Mouse (Mus musculus) hindbrain, embryonic 15.5 days (tissue): ENCODE measurements around the gene Wnt5b. TPM values are rescaled to one million over a fixed set of nuclear protein-coding genes. Genes with fewer than 3 reads are reported as not detected.

Experiments used
- ATAC-seq: fragments of 200-750 bp; cut with Nextera tagmentation; 2 replicates; pipeline ENCODE4 v1.8.0; 2017; ENCODE audit warnings: low read depth, moderate number of reproducible peaks, moderate TSS enrichment; ENCODE audit not compliant: low FRiP score
- H3K27ac ChIP-seq: fragments of 300-500 bp; sonication (generic); replicated peaks from 2 replicates; pipeline ENCODE4 v1.5.1; 2015; ENCODE audit warnings: mild to moderate bottlenecking, inconsistent platforms
- H3K27me3 ChIP-seq: fragments of 300-500 bp; sonication (generic); 2 replicates; pipeline ENCODE4 v1.6.1; 2015; ENCODE audit warnings: control low read depth, inconsistent platforms
- H3K36me3 ChIP-seq: fragments of 300-500 bp; sonication (generic); 2 replicates; pipeline ENCODE4 v1.6.1; 2015; ENCODE audit warnings: control low read depth, inconsistent platforms
- H3K4me1 ChIP-seq: fragments of 300-500 bp; sonication (generic); replicated peaks from 2 replicates; pipeline ENCODE4 v1.6.1; 2015; ENCODE audit warnings: control low read depth, inconsistent platforms
- H3K4me2 ChIP-seq: fragments of 300-500 bp; sonication (generic); 2 replicates; pipeline ENCODE4 v1.6.1; 2015; ENCODE audit warnings: moderate library complexity, mild to moderate bottlenecking, inconsistent platforms
- H3K4me3 ChIP-seq: fragments of 300-500 bp; sonication (generic); 2 replicates; pipeline ENCODE4 v1.5.1; 2015; ENCODE audit warnings: mild to moderate bottlenecking, inconsistent platforms
- H3K9ac ChIP-seq: fragments of 300-500 bp; sonication (generic); 2 replicates; pipeline ENCODE4 v1.6.1; 2015; ENCODE audit warnings: inconsistent platforms
- H3K9me3 ChIP-seq: fragments of 300-500 bp; sonication (generic); 2 replicates; pipeline ENCODE4 v1.6.1; 2016; ENCODE audit warnings: control low read depth, inconsistent platforms
- WGBS: fragments of 180-500 bp; shearing (Covaris S2); methylation state at CpG from one replicate; pipeline ENCODE4 v1.1.7; 2015; 5-methylcytosine and 5-hydroxymethylcytosine counted together
- polyA plus RNA-seq: library from polyadenylated mRNA; unstranded; fragments of >200 nt; fragmentation: Nextera tagmentation; extraction: Ambion mirVana; gene quantifications from 2 replicates; pipeline ENCODE4 v1.2.1, GENCODE M21; 2015

Wnt5b gene
- polyA plus RNA-seq, 1 experiment from 2014 or later, result 6.6 TPM

DNA sequence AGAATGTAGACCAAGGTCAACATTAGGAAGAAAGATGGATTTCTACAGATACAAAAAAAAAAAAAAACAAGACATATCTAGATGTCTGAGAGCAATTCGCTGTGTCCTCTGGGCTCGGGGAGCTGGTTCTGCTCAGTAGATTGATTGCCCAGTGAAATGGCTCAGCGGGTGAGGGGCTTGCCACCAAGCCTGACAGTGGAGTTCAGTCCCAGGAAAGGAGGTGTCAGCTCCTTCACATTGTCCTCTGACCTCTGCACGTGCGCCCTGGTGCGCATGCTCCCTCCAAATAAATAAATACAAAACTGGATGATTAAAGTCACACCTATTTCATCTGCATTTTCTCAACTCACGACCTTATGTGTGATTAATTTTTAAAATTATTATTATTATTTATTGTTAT, 124.7 kb downstream of the Wnt5b start:
- H3K36me3 ChIP-seq, result no peaks in the 10 kb centered on the region
- H3K9me3 ChIP-seq, result no peaks in the 10 kb centered on the region
- no peak overlapping the region for H3K4me2 ChIP-seq
- no peaks in the 10 kb centered on the region for H3K4me1 ChIP-seq
- no peaks in the 10 kb centered on the region for H3K27me3 ChIP-seq
- no peak for ATAC-seq
- 16% methylated on average over 7 of the region's 7 CpGs for WGBS
- H3K9ac ChIP-seq, result no peak overlapping the region
- H3K4me3 ChIP-seq, result no peak overlapping the region
- H3K27ac ChIP-seq, result no peak overlapping the region

GRCm38 (mm10) chr6:119418392-119419251, 125.5 kb downstream of the Wnt5b start:
- Histone ChIP-seq H3K27me3 (no peaks in the 10 kb centered on the region), H3K4me3 (no peak overlapping the region), H3K9me3 (no peaks in the 10 kb centered on the region), H3K36me3 (no peaks in the 10 kb centered on the region), H3K4me1 (no peaks in the 10 kb centered on the region), H3K27ac (0 out of 2 replicates have a peak overlapping the region, but pooled peaks have one; percentile 29), H3K4me2 (no peak overlapping the region), H3K9ac (no peak overlapping the region)
- ATAC-seq, result 0 out of 2 replicates have a peak, but pooled peaks have one; percentile 45
- WGBS, result 18% methylated on average over 7 of the region's 7 CpGs

- no peak for ATAC-seq
- WGBS, result 48% methylated on average over 7 of the region's 7 CpGs
- Histone ChIP-seq H3K4me1 (no peaks in the 10 kb centered on the region), H3K4me2 (no peak overlapping the region), H3K27ac (no peak overlapping the region), H3K27me3 (no peaks in the 10 kb centered on the region), H3K4me3 (no peak overlapping the region), H3K36me3 (no peaks in the 10 kb centered on the region), H3K9ac (no peak overlapping the region), H3K9me3 (no peaks in the 10 kb centered on the region)
These were observed 126.3 kb downstream of the Wnt5b start for GRCm38 (mm10) chr6:119417821-119418220.

GRCm38 (mm10) chr6:119417354-119417753, 126.8 kb downstream of the Wnt5b start, which contains the start of gene Adipor2:
Gene Adipor2 (minus strand): TSS chr6:119417704.
- Histone ChIP-seq H3K4me1 (no peaks in the 10 kb centered on the region), H3K27ac (no peak within 1 kb of the TSS), H3K9me3 (no peaks in the 10 kb centered on the region), H3K36me3 (no peaks in the 10 kb centered on the region), H3K9ac (no peak within 1 kb of the TSS), H3K4me2 (peak within 1 kb of the TSS; percentile 34), H3K4me3 (no peak within 1 kb of the TSS), H3K27me3 (no peaks in the 10 kb centered on the region)
- 0 out of 2 replicates have a peak, but pooled peaks have one; percentile 23 for ATAC-seq
- 7% methylated on average over 12 of the region's 12 CpGs for WGBS

DNA sequence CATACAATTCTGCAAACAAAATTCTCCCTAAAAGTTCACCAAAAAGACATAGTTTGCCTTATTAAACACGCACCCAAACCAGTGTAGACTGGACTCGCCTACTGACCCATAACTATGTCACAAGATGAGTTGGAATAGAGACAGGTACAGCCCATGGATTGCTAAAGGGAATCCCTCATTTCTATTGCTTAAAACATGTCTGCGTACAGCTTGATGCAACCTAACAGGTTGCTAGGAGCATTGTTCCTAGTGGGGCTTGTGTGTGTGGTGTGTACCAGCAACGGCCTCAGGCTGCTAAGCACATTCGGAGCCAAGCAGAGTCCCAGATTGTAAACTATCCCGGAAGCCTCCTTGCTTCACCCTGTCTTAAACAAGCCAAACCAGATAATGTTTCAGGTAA, 127.5 kb downstream of the Wnt5b start:
- no peaks in the 10 kb centered on the region for H3K27me3 ChIP-seq
- ATAC-seq, result no peak
- no peak overlapping the region for H3K4me2 ChIP-seq
- no peaks in the 10 kb centered on the region for H3K4me1 ChIP-seq
- H3K4me3 ChIP-seq, result no peak overlapping the region
- 69% methylated on average over 6 of the region's 6 CpGs for WGBS
- no peaks in the 10 kb centered on the region for H3K9me3 ChIP-seq
- no peak overlapping the region for H3K27ac ChIP-seq
- H3K9ac ChIP-seq, result no peak overlapping the region
- H3K36me3 ChIP-seq, result no peaks in the 10 kb centered on the region

- H3K27me3 ChIP-seq, result no peaks in the 10 kb centered on the region
- no peaks in the 10 kb centered on the region for H3K4me1 ChIP-seq
- H3K4me3 ChIP-seq, result no peak overlapping the region
- no peak overlapping the region for H3K27ac ChIP-seq
- H3K9me3 ChIP-seq, result no peaks in the 10 kb centered on the region
- 87% methylated on average over 15 of the region's 15 CpGs for WGBS
- ATAC-seq, result no peak
- H3K36me3 ChIP-seq, result no peaks in the 10 kb centered on the region
- H3K4me2 ChIP-seq, result no peak overlapping the region
- no peak overlapping the region for H3K9ac ChIP-seq
These were observed 129.7 kb downstream of the Wnt5b start for GRCm38 (mm10) chr6:119414262-119415043.

DNA sequence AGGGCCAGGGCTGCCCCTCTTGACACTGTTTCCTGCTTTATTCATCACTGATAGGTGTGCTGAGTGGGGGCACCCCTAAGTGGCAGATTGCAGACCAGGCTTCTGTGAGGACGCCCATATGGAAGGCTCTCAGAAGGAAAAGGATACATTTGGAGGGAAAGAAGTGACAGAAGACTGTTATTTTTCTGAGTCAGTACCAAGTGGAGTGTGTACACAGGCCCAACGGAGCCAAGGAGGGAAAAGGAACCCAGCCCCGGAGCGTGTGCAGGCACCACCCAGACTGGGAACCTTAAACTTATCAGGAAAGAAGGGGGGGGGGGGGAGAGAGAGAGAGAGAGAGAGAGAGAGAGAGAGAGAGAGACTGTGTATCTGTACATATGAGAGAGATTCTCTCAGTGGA, 131.6 kb downstream of the Wnt5b start:
- ATAC-seq, result no peak
- 84% methylated on average over 4 of the region's 4 CpGs for WGBS

DNA sequence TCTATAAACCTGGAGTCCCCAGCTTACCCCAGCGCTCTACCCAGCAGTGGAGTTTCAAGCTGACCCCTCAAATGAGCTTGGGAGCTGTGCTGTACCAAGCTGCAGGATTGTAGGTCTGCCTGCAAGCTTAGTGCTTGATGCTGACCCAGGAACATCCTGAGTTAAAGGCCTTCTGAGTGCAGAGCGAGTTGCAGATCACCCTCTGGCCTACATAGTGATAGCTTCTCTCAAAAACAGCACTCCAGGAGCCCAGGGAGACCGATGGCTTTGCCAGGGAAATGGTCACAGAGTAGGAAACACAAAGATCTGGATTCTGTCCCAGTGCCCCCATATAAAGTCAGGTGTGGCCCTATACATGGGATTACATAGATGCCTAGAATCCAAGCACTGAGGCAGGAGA, 132.6 kb downstream of the Wnt5b start:
- H3K9me3 ChIP-seq, result no peaks in the 10 kb centered on the region
- no peak for ATAC-seq
- no peak overlapping the region for H3K4me3 ChIP-seq
- WGBS, result 80% methylated on average over 3 of the region's 3 CpGs
- no peaks in the 10 kb centered on the region for H3K36me3 ChIP-seq
- no peak overlapping the region for H3K4me2 ChIP-seq
- H3K27me3 ChIP-seq, result no peaks in the 10 kb centered on the region
- no peak overlapping the region for H3K9ac ChIP-seq
- H3K4me1 ChIP-seq, result no peaks in the 10 kb centered on the region
- H3K27ac ChIP-seq, result no peak overlapping the region

More for the DNA sequence above, 131.6 kb downstream of the Wnt5b start:
- Histone ChIP-seq H3K9me3 (no peaks in the 10 kb centered on the region), H3K4me3 (no peak overlapping the region), H3K27ac (no peak overlapping the region), H3K27me3 (no peaks in the 10 kb centered on the region), H3K9ac (no peak overlapping the region), H3K4me1 (no peaks in the 10 kb centered on the region), H3K4me2 (no peak overlapping the region), H3K36me3 (no peaks in the 10 kb centered on the region)

GRCm38 (mm10) chr6:119409766-119410165, 134.4 kb downstream of the Wnt5b start:
- Histone ChIP-seq H3K27me3 (no peaks in the 10 kb centered on the region), H3K9ac (no peak overlapping the region), H3K36me3 (no peaks in the 10 kb centered on the region), H3K27ac (no peak overlapping the region), H3K9me3 (no peaks in the 10 kb centered on the region), H3K4me2 (no peak overlapping the region), H3K4me3 (no peak overlapping the region), H3K4me1 (no peaks in the 10 kb centered on the region)
- no peak for ATAC-seq
- 50% methylated on average over 1 of the region's 1 CpGs for WGBS

DNA sequence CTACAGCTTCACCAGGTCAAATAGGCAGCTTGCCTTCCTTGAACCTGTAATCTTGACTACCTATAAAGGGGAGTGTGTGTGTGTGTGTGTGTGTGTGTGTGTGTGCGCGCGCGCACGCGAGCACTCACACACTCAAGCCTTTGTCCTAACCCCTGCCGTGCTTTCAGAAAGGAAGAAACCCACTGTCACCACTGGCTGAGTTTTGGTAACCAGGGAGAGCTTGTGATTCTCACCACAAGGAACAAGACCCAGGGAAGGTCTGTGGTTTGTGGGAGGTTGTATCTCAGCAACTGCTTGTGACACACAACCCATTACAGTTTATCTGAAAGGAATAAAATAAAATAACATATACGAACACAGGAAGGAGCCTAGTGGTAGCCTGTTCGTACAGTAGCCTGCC, 135.6 kb downstream of the Wnt5b start:
- H3K27me3 ChIP-seq, result no peaks in the 10 kb centered on the region
- no peaks in the 10 kb centered on the region for H3K9me3 ChIP-seq
- H3K36me3 ChIP-seq, result no peaks in the 10 kb centered on the region
- no peak overlapping the region for H3K4me3 ChIP-seq
- ATAC-seq, result no peak
- no peak overlapping the region for H3K27ac ChIP-seq
- H3K4me1 ChIP-seq, result no peaks in the 10 kb centered on the region
- WGBS, result 64% methylated on average over 9 of the region's 9 CpGs
- no peak overlapping the region for H3K9ac ChIP-seq
- H3K4me2 ChIP-seq, result no peak overlapping the region

- 71% methylated on average over 6 of the region's 6 CpGs for WGBS
- no peaks in the 10 kb centered on the region for H3K36me3 ChIP-seq
- no peak overlapping the region for H3K27ac ChIP-seq
- H3K27me3 ChIP-seq, result no peaks in the 10 kb centered on the region
- H3K4me1 ChIP-seq, result no peaks in the 10 kb centered on the region
- no peak overlapping the region for H3K9ac ChIP-seq
- H3K9me3 ChIP-seq, result no peaks in the 10 kb centered on the region
- no peak overlapping the region for H3K4me2 ChIP-seq
- ATAC-seq, result no peak
- no peak overlapping the region for H3K4me3 ChIP-seq
These were observed 136.3 kb downstream of the Wnt5b start for GRCm38 (mm10) chr6:119407818-119408217.

DNA sequence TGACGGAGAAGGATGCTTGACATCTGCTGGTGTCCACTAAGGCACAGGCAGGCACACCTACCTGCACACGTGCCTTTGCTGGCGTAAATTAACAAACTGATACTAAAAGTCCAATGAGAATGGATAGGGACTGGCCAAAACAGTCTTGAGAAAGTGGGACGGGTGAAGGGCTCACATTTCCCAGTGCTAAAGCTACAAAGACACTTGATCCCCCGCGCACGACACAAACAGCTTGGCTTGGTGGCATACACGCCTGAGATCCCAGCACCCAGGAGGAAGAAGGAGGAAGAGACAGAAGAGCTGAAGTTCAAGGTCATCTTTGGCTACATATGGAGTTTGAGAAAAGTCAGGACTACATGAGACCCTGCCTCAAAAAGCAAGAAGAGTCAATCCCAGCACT, 137.6 kb downstream of the Wnt5b start:
- no peak overlapping the region for H3K4me3 ChIP-seq
- H3K27me3 ChIP-seq, result no peaks in the 10 kb centered on the region
- no peaks in the 10 kb centered on the region for H3K36me3 ChIP-seq
- no peak overlapping the region for H3K4me2 ChIP-seq
- H3K9ac ChIP-seq, result no peak overlapping the region
- H3K27ac ChIP-seq, result no peak overlapping the region
- no peaks in the 10 kb centered on the region for H3K9me3 ChIP-seq
- ATAC-seq, result no peak
- H3K4me1 ChIP-seq, result no peaks in the 10 kb centered on the region
- WGBS, result 84% methylated on average over 8 of the region's 8 CpGs
